21 mouse cellular contexts compared by ENCODE assay signal in genomic region chr7:28243943-28244342, GRCm38 (mm10). TPM values are rescaled to one million over a fixed set of nuclear protein-coding genes. Genes with fewer than 3 reads are reported as not detected.
"Had no signal": no experiment of that assay in that cellular context is flagged by ENCODE, and none has a peak within 500 bp of the region (broad histone marks: within the 10 kb centered on the region; RNA-seq: fewer than 3 reads in every experiment).

No protein-coding gene starts in this region.

RNA-seq across cellular contexts. Expression of gene Selenov, which starts 47.0 kb away (rescaled TPM):
- total RNA-seq: heart, postnatal 10 days; heart, postnatal 14 days; heart, postnatal 25 days; heart, postnatal 36 days; heart, postnatal 4 days; hematopoietic stem cell, adult 5-6 weeks had no signal
- polyA plus RNA-seq: heart, embryonic 10.5 days; heart, embryonic 11.5 days; heart, embryonic 12.5 days; heart, embryonic 13.5 days; heart, embryonic 14.5 days; heart, embryonic 15.5 days; heart, embryonic 16.5 days; heart, postnatal 0 days; inflammation-experienced regulatory T-cells, adult 6 months; intestine, embryonic 14.5 days; intestine, embryonic 15.5 days; intestine, postnatal 0 days; kidney, adult 2 months; kidney, embryonic 14.5 days; large intestine, adult 2 months had no signal

RNA-seq across cellular contexts. Expression of gene Dll3, which starts 58.1 kb away (rescaled TPM):
- total RNA-seq: heart, postnatal 10 days; heart, postnatal 14 days; heart, postnatal 25 days; heart, postnatal 36 days; heart, postnatal 4 days; hematopoietic stem cell, adult 5-6 weeks had no signal
- polyA plus RNA-seq: heart, postnatal 0 days; inflammation-experienced regulatory T-cells, adult 6 months; kidney, adult 2 months had no signal
